Mouse (Mus musculus): Measurements from ENCODE around the gene Tysnd1. TPM values are rescaled to one million over a fixed set of nuclear protein-coding genes. Genes with fewer than 3 reads are reported as not detected.

Tysnd1 gene
- total and polyA plus RNA-seq, 2 experiments from 2014 or later: 28.5 to 76.1 TPM

- Histone ChIP-seq H3K4me3 (ENCODE audit: low read depth, low read length) (no peak overlapping the region), H3K36me3 (ENCODE audit: insufficient read depth, low read length) (peaks cover 31% of the 10 kb centered on the region), H3K4me2 (ENCODE audit: low read depth, low read length, poor library complexity, severe bottlenecking) (no peak overlapping the region), H3K27ac (ENCODE audit: low read depth, low read length) (no peak overlapping the region), H3K4me1 (ENCODE audit: insufficient read depth, low read length) (no peaks in the 10 kb centered on the region), H3K27me3 (ENCODE audit: insufficient read depth, low read length) (no peaks in the 10 kb centered on the region), H3K9ac (replicated peaks; ENCODE audit: low read length, poor library complexity, severe bottlenecking) (no peak overlapping the region), H3K9me3 (ENCODE audit: low read length) (no peaks in the 10 kb centered on the region)
- ATAC-seq (ENCODE audit: low FRiP score) (no peak), DNase-seq (ENCODE audit: low spot score) (no peak)
- WGBS: 95% methylated on average over 10 of the region's 10 CpGs
- TF ChIP-seq CTCF (IDR thresholded peaks at IDR 0.05): no peak
These were observed 30.2 kb upstream of the Tysnd1 start for GRCm38 (mm10) chr10:61665111-61665510.

DNA sequence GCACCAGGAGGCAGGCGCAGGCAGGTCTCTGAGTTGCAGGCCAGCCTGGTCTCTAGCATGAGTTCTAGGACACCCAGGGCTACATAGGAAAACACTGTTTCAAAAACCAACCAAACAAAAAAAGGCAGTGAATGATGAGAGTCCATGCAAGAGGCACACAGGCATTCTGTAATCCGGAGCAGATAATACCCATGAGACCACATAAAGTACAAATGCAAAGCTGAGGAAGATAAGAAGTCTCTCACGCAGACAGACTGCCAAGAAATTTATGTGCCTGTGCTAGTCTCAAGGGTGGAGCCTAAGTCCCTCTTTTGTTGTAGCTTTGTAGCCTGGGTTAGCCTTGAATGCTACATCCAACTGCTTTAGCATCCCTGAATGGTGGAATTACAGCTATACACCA lies 29.7 kb upstream of the Tysnd1 start:
- H3K27ac ChIP-seq (ENCODE audit: low read depth, low read length): no peak overlapping the region
- H3K4me2 ChIP-seq (ENCODE audit: low read depth, low read length, poor library complexity, severe bottlenecking): no peak overlapping the region
- H3K27me3 ChIP-seq (ENCODE audit: insufficient read depth, low read length): no peaks in the 10 kb centered on the region
- H3K9ac ChIP-seq (replicated peaks; ENCODE audit: low read length, poor library complexity, severe bottlenecking): no peak overlapping the region
- DNase-seq (ENCODE audit: low spot score) (no peak), ATAC-seq (ENCODE audit: low FRiP score) (no peak)
- no peak for TF ChIP-seq CTCF (IDR thresholded peaks at IDR 0.05)
- no peak overlapping the region for H3K4me3 ChIP-seq (ENCODE audit: low read depth, low read length)
- H3K36me3 ChIP-seq (ENCODE audit: insufficient read depth, low read length): peaks cover 33% of the 10 kb centered on the region
- no peaks in the 10 kb centered on the region for H3K9me3 ChIP-seq (ENCODE audit: low read length)
- WGBS: 87% methylated on average over 3 of the region's 3 CpGs
- H3K4me1 ChIP-seq (ENCODE audit: insufficient read depth, low read length): no peaks in the 10 kb centered on the region

- 80% methylated on average over 7 of the region's 7 CpGs for WGBS
- TF ChIP-seq CTCF (IDR thresholded peaks at IDR 0.05): no peak
- peaks cover 52% of the 10 kb centered on the region for H3K36me3 ChIP-seq (ENCODE audit: insufficient read depth, low read length)
- H3K4me1 ChIP-seq (ENCODE audit: insufficient read depth, low read length): no peaks in the 10 kb centered on the region
- ATAC-seq (ENCODE audit: low FRiP score) (no peak), DNase-seq (ENCODE audit: low spot score) (peak; percentile 48)
- H3K27ac ChIP-seq (ENCODE audit: low read depth, low read length): no peak overlapping the region
- H3K27me3 ChIP-seq (ENCODE audit: insufficient read depth, low read length): no peaks in the 10 kb centered on the region
- H3K9me3 ChIP-seq (ENCODE audit: low read length): no peaks in the 10 kb centered on the region
- H3K9ac ChIP-seq (replicated peaks; ENCODE audit: low read length, poor library complexity, severe bottlenecking): no peak overlapping the region
- H3K4me2 ChIP-seq (ENCODE audit: low read depth, low read length, poor library complexity, severe bottlenecking): no peak overlapping the region
- H3K4me3 ChIP-seq (ENCODE audit: low read depth, low read length): no peak overlapping the region
These were observed 26.0 kb upstream of the Tysnd1 start for GRCm38 (mm10) chr10:61669289-61669688.

DNA sequence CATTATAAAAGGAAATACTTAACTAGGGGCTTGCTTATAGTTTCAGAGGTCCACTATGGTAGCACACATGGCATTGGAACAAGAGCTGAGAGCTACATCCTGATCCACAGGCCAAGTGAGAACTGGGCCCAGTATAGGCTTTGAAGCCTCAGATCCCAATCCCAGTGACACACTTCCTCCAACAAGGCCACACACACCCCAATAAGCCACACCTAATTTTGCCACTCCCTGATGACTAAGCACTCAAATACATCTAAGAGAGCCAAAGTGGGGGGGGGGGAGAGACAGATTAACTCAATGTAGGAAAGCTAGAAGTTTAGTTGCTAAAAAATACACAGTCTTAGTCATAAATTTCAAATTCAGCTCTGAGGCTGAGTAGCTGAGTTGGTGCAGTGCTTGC lies 25.4 kb upstream of the Tysnd1 start:
- Histone ChIP-seq H3K4me3 (ENCODE audit: low read depth, low read length) (no peak overlapping the region), H3K4me2 (ENCODE audit: low read depth, low read length, poor library complexity, severe bottlenecking) (no peak overlapping the region), H3K9me3 (ENCODE audit: low read length) (no peaks in the 10 kb centered on the region), H3K27ac (ENCODE audit: low read depth, low read length) (no peak overlapping the region), H3K27me3 (ENCODE audit: insufficient read depth, low read length) (no peaks in the 10 kb centered on the region), H3K4me1 (ENCODE audit: insufficient read depth, low read length) (no peaks in the 10 kb centered on the region), H3K36me3 (ENCODE audit: insufficient read depth, low read length) (peaks cover 54% of the 10 kb centered on the region), H3K9ac (replicated peaks; ENCODE audit: low read length, poor library complexity, severe bottlenecking) (no peak overlapping the region)
- no peak for ATAC-seq (ENCODE audit: low FRiP score)
- no peak for DNase-seq (ENCODE audit: low spot score)
- TF ChIP-seq CTCF (IDR thresholded peaks at IDR 0.05): no peak

- ATAC-seq (ENCODE audit: low FRiP score) (no peak), DNase-seq (ENCODE audit: low spot score) (no peak)
- H3K9ac ChIP-seq (replicated peaks; ENCODE audit: low read length, poor library complexity, severe bottlenecking): no peak overlapping the region
- 98% methylated on average over 3 of the region's 3 CpGs for WGBS
- no peaks in the 10 kb centered on the region for H3K4me1 ChIP-seq (ENCODE audit: insufficient read depth, low read length)
- H3K36me3 ChIP-seq (ENCODE audit: insufficient read depth, low read length): peaks cover 59% of the 10 kb centered on the region
- H3K27me3 ChIP-seq (ENCODE audit: insufficient read depth, low read length): no peaks in the 10 kb centered on the region
- no peaks in the 10 kb centered on the region for H3K9me3 ChIP-seq (ENCODE audit: low read length)
- TF ChIP-seq CTCF (IDR thresholded peaks at IDR 0.05): peak; percentile 46
- no peak overlapping the region for H3K4me2 ChIP-seq (ENCODE audit: low read depth, low read length, poor library complexity, severe bottlenecking)
- H3K4me3 ChIP-seq (ENCODE audit: low read depth, low read length): no peak overlapping the region
- no peak overlapping the region for H3K27ac ChIP-seq (ENCODE audit: low read depth, low read length)
These were observed 24.6 kb upstream of the Tysnd1 start for GRCm38 (mm10) chr10:61670758-61671157.

GRCm38 (mm10) chr10:61675935-61676334 lies 19.4 kb upstream of the Tysnd1 start:
- 85% methylated on average over 3 of the region's 3 CpGs for WGBS
- no peak overlapping the region for H3K27ac ChIP-seq (ENCODE audit: low read depth, low read length)

More at GRCm38 (mm10) chr10:61675935-61676334, 19.4 kb upstream of the Tysnd1 start:
- Histone ChIP-seq H3K4me1 (ENCODE audit: insufficient read depth, low read length) (no peaks in the 10 kb centered on the region), H3K9ac (replicated peaks; ENCODE audit: low read length, poor library complexity, severe bottlenecking) (no peak overlapping the region), H3K36me3 (ENCODE audit: insufficient read depth, low read length) (peaks cover 35% of the 10 kb centered on the region), H3K9me3 (ENCODE audit: low read length) (no peaks in the 10 kb centered on the region), H3K27me3 (ENCODE audit: insufficient read depth, low read length) (no peaks in the 10 kb centered on the region), H3K4me2 (ENCODE audit: low read depth, low read length, poor library complexity, severe bottlenecking) (no peak overlapping the region), H3K4me3 (ENCODE audit: low read depth, low read length) (no peak overlapping the region)
- no peak for ATAC-seq (ENCODE audit: low FRiP score)
- no peak for DNase-seq (ENCODE audit: low spot score)
- no peak for TF ChIP-seq CTCF (IDR thresholded peaks at IDR 0.05)

Data from midbrain, postnatal 0 days (tissue).